Mouse (Mus musculus) myocyte (in vitro differentiated cells): ENCODE measurements around the gene Sfswap. TPM values are rescaled to one million over a fixed set of nuclear protein-coding genes. Genes with fewer than 3 reads are reported as not detected.

Experiments
- H3K27me3 ChIP-seq: one replicate; pipeline ENCODE4 v1.6.1; 2011; ENCODE audit not compliant: control insufficient read depth, insufficient read depth, insufficient read length
- H3K36me3 ChIP-seq: one replicate; pipeline ENCODE4 v1.6.1; 2011; ENCODE audit not compliant: control insufficient read depth, insufficient read depth
- H3K4me2 ChIP-seq: one replicate; pipeline ENCODE4 v1.6.1; 2011; ENCODE audit warnings: low read depth, control low read depth
- H3K4me3 ChIP-seq: one replicate; pipeline ENCODE4 v1.5.1; 2011; ENCODE audit warnings: mild to moderate bottlenecking, control low read depth, moderate library complexity
- H3K79me2 ChIP-seq: one replicate; pipeline ENCODE4 v1.6.1; 2011; ENCODE audit not compliant: control insufficient read depth, insufficient read depth
- H3ac ChIP-seq: one replicate; pipeline ENCODE4 v1.6.1; 2011; ENCODE audit not compliant: control insufficient read depth, insufficient read length
- CEBPB ChIP-seq: IDR thresholded peaks from 2 replicates; pipeline ENCODE4 v1.6.1; 2011; ENCODE audit warnings: mild to moderate bottlenecking, moderate library complexity; ENCODE audit not compliant: poor library complexity, insufficient read depth, severe bottlenecking
- E2F4 ChIP-seq: IDR thresholded peaks from one replicate; pipeline ENCODE4 v1.6.1; 2011; ENCODE audit warnings: mild to moderate bottlenecking, control low read depth, moderate library complexity; ENCODE audit not compliant: insufficient read depth
- MAX ChIP-seq: IDR thresholded peaks from one replicate; pipeline ENCODE4 v1.6.1; 2011; ENCODE audit warnings: low read depth, mild to moderate bottlenecking, control low read depth
- MYOD1 ChIP-seq, 3 experiments: IDR thresholded peaks; one replicate each; pipeline ENCODE4 v1.6.1; 2011; ENCODE audit warnings: control low read depth in 2 of 3, low read depth in 2 of 3, mild to moderate bottlenecking in 2 of 3, moderate library complexity in 1 of 3; ENCODE audit not compliant: insufficient read length in 2 of 3, control insufficient read depth in 1 of 3
- MYOG ChIP-seq, 3 experiments: IDR thresholded peaks; one replicate each; pipeline ENCODE4 v1.6.1; 2011; ENCODE audit warnings: control low read depth in 2 of 3, low read depth in 2 of 3, mild to moderate bottlenecking in 2 of 3; ENCODE audit not compliant: insufficient read length in 2 of 3, control insufficient read depth in 1 of 3, insufficient read depth in 1 of 3
- POLR2A ChIP-seq: IDR thresholded peaks from one replicate; pipeline ENCODE4 v1.6.1; 2011; ENCODE audit warnings: low read depth, mild to moderate bottlenecking, control low read depth, moderate library complexity; ENCODE audit not compliant: insufficient read length
- POLR2AphosphoS2 ChIP-seq: IDR thresholded peaks from one replicate; pipeline ENCODE4 v1.6.1; 2011; ENCODE audit warnings: low read depth, control low read depth; ENCODE audit not compliant: insufficient read length
- REST ChIP-seq: IDR thresholded peaks from one replicate; pipeline ENCODE4 v1.6.1; 2011; ENCODE audit warnings: mild to moderate bottlenecking, control low read depth, moderate library complexity; ENCODE audit not compliant: insufficient read depth, insufficient read length
- SRF ChIP-seq: IDR thresholded peaks from one replicate; pipeline ENCODE4 v1.6.1; 2011; ENCODE audit warnings: low read depth; ENCODE audit not compliant: control insufficient read depth, insufficient read length
- TCF12 ChIP-seq: IDR thresholded peaks from one replicate; pipeline ENCODE4 v1.6.1; 2011; ENCODE audit warnings: mild to moderate bottlenecking, control low read depth; ENCODE audit not compliant: poor library complexity, insufficient read depth, severe bottlenecking
- TCF3 ChIP-seq: IDR thresholded peaks from one replicate; pipeline ENCODE4 v1.6.1; 2011; ENCODE audit warnings: low read depth, control low read depth; ENCODE audit not compliant: insufficient read length
- USF1 ChIP-seq: IDR thresholded peaks from one replicate; pipeline ENCODE4 v1.6.1; 2011; ENCODE audit warnings: low read depth, mild to moderate bottlenecking, control low read depth, moderate library complexity
- polyA plus RNA-seq: library from polyadenylated mRNA; unstranded; fragments of >200 nt; fragmentation: generic; extraction: Trizol; gene quantifications from one replicate; pipeline ENCODE4 v1.2.1, GENCODE M21; 2012; ENCODE audit warnings: missing spikeins

The Sfswap gene
- polyA plus RNA-seq, 1 experiment: 27.8 TPM

DNA sequence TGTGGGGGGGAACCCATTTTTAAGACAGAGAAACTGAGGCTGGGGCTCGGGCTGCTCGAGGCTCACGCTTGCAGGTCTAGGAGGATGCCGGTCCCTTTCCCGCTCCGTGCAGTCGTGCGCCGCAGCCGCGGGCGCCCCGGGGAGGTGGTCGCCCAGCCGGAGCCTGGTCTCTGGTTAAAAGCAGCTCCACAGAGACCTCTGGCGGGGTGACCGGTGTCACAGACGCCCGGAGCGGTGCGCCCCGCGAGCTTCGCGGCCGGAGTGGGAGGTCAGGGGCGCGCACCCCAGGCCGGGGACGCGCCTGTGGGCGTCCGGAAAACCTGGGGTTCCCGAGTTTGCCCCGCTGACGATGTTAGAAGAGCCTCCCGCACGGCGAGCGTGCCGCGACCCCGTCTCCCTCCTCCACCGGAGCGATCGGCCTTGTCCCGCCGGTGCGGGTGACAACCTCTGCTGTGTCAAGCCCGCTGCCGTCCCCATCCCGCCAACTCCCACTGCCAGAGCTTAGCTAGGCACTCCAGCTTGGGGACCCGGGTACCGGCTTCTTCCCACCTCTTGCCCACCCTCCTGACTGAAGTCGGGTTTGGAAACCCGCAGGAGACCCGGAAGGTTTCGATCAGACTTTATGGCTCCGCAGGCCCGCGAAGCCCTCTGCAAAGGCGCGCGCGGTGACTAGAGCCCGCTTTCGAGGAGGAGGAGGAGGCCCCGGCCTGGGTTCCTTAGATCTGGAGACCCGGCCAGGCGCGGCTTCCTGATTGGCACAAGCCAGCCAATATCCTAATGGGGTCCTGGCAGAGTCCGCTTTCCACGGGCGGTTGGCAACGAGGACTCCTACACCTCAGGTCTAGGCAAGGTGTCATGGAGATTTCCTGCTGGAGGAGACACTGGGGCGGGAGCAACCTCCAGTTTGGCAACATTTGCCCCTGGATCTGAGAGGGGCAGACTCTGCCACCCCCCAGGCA is 83.8 kb downstream of the Sfswap start:
- H3K36me3 ChIP-seq: no peaks in the 10 kb centered on the region
- peak overlapping the region; percentile 28 for H3ac ChIP-seq
- peak overlapping the region; percentile 89 for H3K4me2 ChIP-seq
- H3K79me2 ChIP-seq: no peaks in the 10 kb centered on the region
- no peak for TF ChIP-seq MYOD1 (IDR thresholded peaks at IDR 0.05; ENCODE audit: control insufficient read depth in 1 of 3, insufficient read length in 2 of 3, low read depth in 2 of 3)
- TF ChIP-seq POLR2A: no peak
- no peak for TF ChIP-seq POLR2AphosphoS2
- TF ChIP-seq SRF: no peak
- TF ChIP-seq E2F4: no peak
- TF ChIP-seq REST: no peak
- TF ChIP-seq MAX: no peak
- TF ChIP-seq CEBPB: no peak
- TF ChIP-seq MYOG (IDR thresholded peaks at IDR 0.05; ENCODE audit: control insufficient read depth in 1 of 3, insufficient read depth in 1 of 3, insufficient read length in 2 of 3, low read depth in 2 of 3): no peak
- TF ChIP-seq USF1: no peak
- no peak for TF ChIP-seq TCF3
- no peak for TF ChIP-seq TCF12
- peaks cover 74% of the 10 kb centered on the region for H3K27me3 ChIP-seq
- peak overlapping the region; percentile 15 for H3K4me3 ChIP-seq

DNA sequence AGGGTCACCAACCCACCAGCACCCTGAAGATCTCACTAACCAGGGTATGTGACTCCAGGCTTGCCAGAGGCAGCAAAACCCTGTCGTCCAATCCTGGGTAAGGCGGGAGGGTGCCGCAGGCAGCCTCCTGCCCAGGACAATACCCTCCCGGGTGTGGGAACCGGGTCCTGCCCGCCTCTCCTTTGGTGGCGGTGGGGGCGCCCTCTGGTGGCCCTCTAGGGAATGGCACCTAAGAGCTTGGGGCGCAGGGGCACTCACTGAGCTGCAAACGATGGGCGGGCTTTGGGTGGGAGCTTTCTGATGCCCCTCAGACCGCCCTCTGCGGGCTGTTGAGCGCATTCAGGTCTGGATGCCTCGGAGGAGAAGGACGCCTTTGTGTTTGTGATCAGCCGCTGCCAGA is 85.0 kb downstream of the Sfswap start:
- Histone ChIP-seq H3K4me2 (no peak overlapping the region), H3K79me2 (no peaks in the 10 kb centered on the region), H3K27me3 (peaks cover 71% of the 10 kb centered on the region), H3K36me3 (no peaks in the 10 kb centered on the region), H3ac (no peak overlapping the region), H3K4me3 (no peak overlapping the region)
- TF ChIP-seq CEBPB: no peak
- no peak for TF ChIP-seq MYOG (IDR thresholded peaks at IDR 0.05; ENCODE audit: control insufficient read depth in 1 of 3, insufficient read depth in 1 of 3, insufficient read length in 2 of 3, low read depth in 2 of 3)
- TF ChIP-seq TCF3: no peak
- TF ChIP-seq MAX: no peak
- TF ChIP-seq REST: no peak
- TF ChIP-seq USF1: no peak

DNA sequence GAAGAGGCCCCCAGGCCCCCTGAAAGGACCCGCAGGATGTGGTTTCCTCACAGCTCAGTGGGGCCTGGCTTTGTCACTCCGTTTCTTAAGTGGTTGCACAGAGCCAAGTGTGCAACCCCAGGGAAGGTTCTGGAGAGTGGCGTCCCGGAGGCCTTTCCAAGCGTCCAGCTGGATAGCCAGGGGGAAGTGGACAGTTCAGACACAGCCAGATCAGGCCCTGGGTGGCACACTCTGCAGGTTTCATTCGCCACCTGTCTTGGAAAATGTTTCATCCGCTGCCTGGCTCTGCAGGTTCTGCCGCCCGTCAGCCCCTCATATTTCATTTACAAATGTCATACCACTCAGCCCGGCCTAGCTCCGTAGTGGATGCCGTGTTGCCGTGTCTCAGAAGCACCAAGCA is 85.5 kb downstream of the Sfswap start:
- Histone ChIP-seq H3ac (no peak overlapping the region), H3K27me3 (peaks cover 71% of the 10 kb centered on the region), H3K36me3 (no peaks in the 10 kb centered on the region), H3K79me2 (no peaks in the 10 kb centered on the region), H3K4me2 (no peak overlapping the region), H3K4me3 (no peak overlapping the region)
- TF ChIP-seq USF1: no peak
- TF ChIP-seq MYOD1 (IDR thresholded peaks at IDR 0.05; ENCODE audit: control insufficient read depth in 1 of 3, insufficient read length in 2 of 3, low read depth in 2 of 3): no peak
- TF ChIP-seq MAX: no peak
- no peak for TF ChIP-seq SRF
- no peak for TF ChIP-seq TCF3
- TF ChIP-seq CEBPB: no peak
- no peak for TF ChIP-seq MYOG (IDR thresholded peaks at IDR 0.05; ENCODE audit: control insufficient read depth in 1 of 3, insufficient read depth in 1 of 3, insufficient read length in 2 of 3, low read depth in 2 of 3)
- TF ChIP-seq REST: no peak
- no peak for TF ChIP-seq TCF12
- no peak for TF ChIP-seq E2F4
- no peak for TF ChIP-seq POLR2AphosphoS2
- no peak for TF ChIP-seq POLR2A

DNA sequence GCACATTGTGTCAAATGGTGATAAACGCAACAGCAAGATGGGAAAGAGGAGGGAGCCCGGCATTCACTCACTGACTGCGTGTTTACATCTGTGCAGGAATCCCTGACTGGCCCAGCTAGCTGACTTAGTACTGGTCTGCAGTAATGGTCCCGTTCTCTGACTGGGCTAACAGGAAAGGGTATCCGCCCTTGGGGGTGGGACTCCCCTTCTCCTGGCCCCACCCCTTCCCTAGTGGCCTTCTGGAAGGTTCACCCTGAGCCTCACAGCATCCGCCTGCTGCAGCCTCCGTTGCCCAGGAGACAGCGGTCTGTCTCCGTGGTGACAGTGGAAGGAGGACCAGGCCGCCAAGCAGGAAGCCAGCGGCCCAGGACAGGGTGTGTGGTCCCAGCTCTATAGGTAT is 89.9 kb downstream of the Sfswap start:
- peaks cover 42% of the 10 kb centered on the region for H3K27me3 ChIP-seq
- H3K79me2 ChIP-seq: no peaks in the 10 kb centered on the region
- no peak overlapping the region for H3ac ChIP-seq
- H3K4me2 ChIP-seq: no peak overlapping the region
- TF ChIP-seq TCF3: no peak
- TF ChIP-seq REST: no peak
- TF ChIP-seq MYOD1 (IDR thresholded peaks at IDR 0.05; ENCODE audit: control insufficient read depth in 1 of 3, insufficient read length in 2 of 3, low read depth in 2 of 3): no peak
- no peak for TF ChIP-seq USF1
- no peak for TF ChIP-seq TCF12
- TF ChIP-seq E2F4: no peak
- H3K36me3 ChIP-seq: no peaks in the 10 kb centered on the region
- no peak overlapping the region for H3K4me3 ChIP-seq
